Mouse (Mus musculus) spleen, adult 2 months (tissue): ENCODE data around the gene AI481877.

Experiments used
- CTCF ChIP-seq: fragments of 200-500 bp; IDR thresholded peaks from 2 replicates; pipeline ENCODE4 v1.5.1; 2011; ENCODE audit warnings: mild to moderate bottlenecking, inconsistent platforms; ENCODE audit not compliant: insufficient read depth, insufficient read length, insufficient replicate concordance; ENCODE audit errors: extremely low read depth
- POLR2A ChIP-seq: fragments of 200-500 bp; IDR thresholded peaks from 2 replicates; pipeline ENCODE4 v1.6.1; 2011; ENCODE audit warnings: low read depth, low read length, inconsistent platforms

GRCm38 (mm10) chr4:58997081-58997480 lies 141.7 kb downstream of the AI481877 start:
- TF ChIP-seq CTCF (no peak), POLR2A (no peak)
